Mouse (Mus musculus) frontal cortex, postnatal 36 days (tissue): ENCODE measurements around the gene Zfp809.
A peak's percentile ranks its signal among the peaks of the same experiment; 100 is the strongest.
"Not testable (repeated sequence)": the region's sequence is repeated elsewhere in the genome, so short reads cannot be mapped to it uniquely, and the experiment has no call there.

Experiments
- DNase-seq, 2 experiments: peaks; one replicate each; pipeline ENCODE4 v3.0.0; 2022; ENCODE audit warnings: low spot score in 2 of 2

Gene Zfp809

DNA sequence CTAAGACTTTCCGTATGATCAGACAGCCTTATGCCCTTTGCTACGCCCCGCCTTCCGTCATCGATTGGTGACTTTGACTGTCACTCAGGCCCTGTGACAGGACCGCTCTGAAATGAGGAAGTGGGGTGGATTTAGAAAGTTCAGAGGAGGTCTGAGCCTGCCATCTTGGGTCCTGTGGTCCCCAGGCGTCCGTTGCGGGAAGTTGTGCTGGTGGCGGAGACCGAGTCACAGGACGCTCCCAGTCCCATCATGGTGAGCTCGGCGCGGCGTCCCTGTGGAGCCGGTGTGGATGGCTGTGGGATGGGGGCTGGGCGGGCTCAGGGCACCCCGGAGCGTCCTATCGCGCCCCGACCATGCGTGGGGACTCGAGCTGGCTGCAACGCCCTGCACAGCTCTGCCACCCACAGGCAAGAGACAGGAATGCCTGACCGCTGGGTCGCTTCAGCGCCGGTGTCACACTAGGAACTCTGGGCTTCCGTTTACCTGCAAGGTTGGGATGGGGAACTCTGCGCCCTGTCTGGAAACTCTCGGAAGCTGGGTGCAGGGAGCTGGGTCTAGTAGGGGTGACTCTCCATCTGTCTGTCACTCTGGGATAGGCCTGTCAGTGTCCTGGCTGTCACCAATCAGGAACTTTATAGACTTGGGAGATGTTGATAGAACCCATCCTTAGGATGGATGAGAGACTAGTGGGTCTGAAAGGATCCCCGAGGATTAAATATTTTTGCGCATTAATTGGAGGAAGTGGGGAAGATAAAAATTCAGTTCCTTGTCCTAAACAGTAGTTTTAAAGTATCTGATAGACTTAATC, at the start of gene Zfp809:
TSS of gene Zfp809 (plus strand) at position 134 of the 808 bp plus-strand sequence.
- DNase-seq: peak; percentile 99 to 100

DNA sequence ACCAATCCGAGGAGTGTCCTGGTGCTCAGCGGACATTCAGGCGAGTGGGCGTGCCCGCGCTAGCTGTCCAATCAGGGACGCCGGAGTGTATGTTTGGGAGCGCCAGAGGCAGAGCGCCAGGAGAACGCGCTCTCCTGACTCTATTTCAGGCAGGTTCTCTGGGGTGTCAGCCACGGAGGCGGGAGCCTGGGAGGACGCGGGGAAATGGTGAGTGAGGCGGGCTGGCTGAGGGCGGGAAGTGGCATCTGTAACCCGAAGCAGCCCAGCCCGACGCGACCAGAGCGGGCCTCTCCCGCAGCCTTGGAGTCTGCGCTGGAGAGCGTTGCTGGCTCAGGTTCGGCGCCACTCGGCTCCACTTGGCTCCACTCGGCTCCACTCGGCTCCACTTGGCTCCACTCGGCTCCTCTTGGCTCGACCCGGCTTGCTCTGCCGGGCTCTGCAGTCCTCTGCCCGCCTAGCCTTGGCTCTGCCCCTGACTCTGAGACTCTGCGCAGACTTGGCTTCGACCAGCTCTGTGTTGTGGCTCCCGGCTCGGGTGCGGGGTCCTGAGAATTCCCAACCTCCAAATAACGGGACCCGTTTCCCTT, 37.4 kb upstream of the Zfp809 start, which contains the start of gene Zfp872:
TSS of gene Zfp872 (plus strand) at position 66 of the 587 bp plus-strand sequence.
- peak; percentile 21 to 27 for DNase-seq

DNA sequence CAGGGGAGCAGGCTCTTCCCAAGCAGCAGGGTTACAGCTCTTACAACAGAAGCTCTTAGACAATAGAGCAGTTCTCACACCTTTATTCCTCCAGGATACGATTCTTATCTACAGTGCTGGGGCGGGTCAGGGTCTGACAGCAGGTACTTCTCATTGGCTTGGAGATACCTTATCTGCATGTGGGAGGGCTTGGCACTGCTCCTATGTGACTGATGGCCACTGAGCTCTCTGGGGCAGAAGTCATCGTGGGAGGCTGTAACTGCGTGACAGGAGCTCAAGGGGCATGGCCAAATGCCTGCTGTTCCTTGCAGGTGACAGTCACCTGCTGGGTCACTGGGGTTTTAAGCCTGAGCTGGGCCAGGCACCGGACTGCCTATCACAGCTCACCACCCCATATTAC, 29.1 kb upstream of the Zfp809 start:
- no peak for DNase-seq

DNA sequence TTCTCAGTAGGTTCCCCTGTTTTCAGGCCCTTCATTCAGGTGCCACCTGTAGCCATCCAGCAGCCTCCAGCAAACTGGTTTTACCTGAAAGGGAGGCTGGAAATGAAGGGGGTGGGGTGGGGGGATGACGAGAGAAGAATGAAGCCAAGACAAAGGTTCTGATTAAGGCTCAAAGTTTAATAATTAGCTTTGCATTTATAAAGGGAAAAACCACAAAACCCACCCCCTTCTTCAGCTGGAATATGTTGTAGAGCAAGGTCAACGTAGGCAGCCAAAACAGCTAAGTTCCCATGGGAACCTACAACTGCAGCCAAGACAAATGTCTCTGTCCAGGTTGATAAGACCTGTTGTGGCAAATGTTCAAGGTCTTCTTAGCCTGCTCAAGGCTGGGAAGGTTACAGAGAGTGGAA, 11.7 kb upstream of the Zfp809 start:
- no peak for DNase-seq

DNA sequence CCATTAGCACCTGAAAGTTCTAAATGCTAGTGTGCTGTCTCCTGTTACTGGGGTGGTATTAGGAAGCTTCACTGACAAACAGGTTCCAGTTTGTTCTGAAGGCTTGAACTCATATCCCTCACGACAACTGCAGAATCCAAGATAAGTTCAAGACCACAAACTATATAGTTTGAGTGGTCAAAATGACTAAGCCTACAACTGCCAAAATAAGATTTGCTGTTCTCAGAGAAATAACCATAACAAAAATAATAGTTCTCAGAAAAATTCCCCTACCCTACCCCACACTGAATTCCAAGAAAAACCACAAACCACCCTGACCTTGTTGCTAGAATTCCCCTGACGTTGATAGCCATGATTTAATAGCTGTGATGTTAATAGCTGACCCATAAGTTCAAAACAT, 11.0 kb upstream of the Zfp809 start:
- DNase-seq: no peak

DNA sequence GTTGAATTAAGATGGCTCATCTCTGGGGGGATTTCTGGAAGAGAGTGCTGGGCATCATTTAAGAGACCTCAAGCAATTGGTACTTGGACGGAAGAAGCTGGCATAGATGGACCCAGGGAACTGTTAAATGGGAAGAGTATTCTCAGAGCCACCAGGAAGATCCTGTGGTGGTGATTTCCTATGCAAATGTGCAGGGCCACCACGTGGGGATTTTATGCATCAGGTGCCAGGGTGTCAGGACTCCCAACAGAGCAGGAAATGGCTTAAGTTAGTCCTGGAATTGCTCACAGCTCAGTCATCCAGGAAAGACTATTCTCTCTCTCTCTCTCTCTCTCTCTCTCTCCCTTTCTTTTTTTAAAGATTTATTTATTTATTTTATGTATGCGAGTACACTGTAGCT, 8.8 kb upstream of the Zfp809 start:
- DNase-seq: no peak

DNA sequence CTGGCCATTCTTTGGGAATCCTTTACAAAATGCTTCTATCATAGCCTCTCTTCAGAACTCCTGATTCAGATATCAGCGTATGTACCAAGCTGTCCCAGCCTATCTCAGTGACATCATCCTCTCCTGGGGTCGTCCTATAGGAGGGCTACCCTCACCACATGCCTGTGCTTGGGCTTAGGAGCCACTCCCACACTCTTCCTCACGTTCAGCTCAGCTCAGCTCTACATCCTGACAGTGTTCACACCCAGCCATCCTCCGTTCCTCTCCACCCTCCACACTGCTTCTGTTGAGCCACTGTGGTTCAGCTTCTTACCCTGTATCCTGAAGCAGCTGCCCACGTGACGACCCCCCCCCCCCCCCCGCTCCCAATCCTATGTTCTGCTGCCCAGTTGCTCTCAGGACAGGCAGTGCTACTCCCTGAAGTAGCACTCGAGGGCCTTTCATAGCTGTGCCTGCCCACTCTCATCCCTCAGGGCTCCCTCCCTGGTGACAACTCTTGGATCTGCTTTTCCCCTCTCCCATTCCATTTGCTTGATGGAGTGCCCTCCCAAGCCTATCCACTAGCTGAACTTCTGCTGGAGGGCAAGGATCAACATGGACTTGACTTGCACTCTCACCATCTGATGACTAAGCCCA, 7.5 kb upstream of the Zfp809 start:
- DNase-seq: no peak

DNA sequence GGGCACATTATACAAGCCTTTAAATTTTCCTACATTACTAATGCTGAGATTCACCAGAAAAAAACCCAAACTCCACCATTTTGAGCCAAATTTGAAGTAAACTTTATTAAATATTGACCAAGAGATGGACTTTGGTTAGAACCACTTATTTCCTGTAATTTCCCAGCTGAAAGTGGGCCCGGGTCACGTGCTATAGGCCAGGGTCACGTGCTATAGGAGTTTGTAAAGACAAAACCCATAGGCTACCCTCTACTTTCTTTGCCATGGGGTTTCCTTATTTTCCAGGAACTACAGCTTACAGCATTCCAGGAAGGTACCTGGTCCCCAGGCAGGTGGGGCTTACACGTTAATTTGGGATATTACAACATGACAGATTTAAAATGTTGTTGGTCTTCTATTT, 1.4 kb upstream of the Zfp809 start:
- no peak for DNase-seq

DNA sequence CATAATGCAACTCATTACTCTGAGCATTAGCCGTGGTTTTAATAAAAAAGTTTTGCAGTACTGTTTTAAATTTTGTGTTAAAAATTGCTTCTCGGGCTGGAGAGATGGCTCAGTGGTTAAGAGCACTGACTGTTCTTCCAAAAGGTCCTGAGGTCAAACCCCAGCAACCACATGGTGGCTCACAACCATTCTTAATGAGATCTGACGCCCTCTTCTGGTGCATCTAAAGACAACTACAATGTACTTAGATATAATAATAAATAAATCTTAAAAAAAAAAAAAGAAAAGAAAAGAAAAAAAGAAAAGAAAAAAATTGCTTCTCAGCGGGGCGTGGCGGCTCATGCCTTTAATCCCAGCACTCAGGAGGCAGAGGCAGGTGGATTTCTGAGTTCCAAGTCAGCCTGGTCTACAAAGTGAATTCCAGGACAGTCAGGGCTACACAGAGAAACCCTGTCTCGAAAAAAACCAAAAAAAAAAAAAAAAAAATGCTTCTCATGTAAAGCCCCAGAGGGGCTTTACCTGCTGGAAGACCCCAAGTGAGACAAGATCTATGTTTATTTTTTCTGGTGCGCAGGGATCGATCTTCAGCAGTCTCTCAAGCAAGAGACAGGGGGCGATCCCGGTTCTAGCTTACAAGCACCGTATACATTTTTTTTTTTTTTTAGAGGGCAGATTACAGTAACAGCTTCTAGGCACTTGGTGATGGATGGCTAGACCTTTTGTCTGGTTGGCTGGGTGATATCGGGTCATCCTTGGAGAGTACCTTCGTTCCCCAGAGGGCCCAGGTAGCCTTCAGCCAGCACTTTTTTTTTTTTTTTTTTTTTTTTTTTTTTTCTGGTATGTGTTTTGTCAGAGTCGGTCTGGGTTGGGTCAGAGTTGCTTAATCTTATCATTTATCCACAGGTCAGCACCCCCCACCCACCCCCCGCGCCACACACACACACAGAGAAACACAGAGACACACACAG, 694 bp upstream of the Zfp809 start:
- peak in 1 of 2 experiments; percentile 22 for DNase-seq

DNA sequence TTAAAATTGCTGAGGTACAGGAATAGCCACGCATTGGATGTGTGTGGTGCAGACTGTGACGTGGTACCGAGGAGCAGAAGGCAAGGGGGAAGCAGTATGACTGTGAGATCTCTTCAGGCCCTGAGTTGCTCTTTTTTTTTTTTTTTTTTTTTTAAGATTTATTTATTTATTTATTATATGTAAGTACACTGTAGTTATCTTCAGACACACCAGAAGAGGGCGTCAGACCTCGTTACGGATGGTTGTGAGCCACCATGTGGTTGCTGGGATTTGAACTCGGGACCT, 817 bp downstream of the Zfp809 start:
- DNase-seq: not testable (repeated sequence)

DNA sequence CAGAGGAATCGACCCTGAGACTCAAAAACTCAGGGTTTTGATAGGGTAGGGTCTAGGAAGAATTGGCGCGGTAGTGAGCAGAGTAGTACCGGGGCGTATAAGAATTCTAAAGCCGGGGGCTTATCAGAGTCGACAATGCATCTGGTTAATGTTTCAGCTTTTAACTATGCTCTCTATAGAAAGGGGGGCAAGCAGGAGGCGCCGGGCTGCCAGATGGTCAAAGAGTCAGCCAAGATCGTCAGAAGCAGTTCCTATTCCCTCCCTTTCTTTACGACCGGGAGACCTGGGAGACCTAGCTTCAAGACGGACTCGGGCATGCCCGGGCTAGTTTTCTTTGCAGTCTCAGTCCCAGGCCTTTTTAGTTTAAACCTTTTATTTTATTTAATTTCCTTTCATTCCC, 1.3 kb downstream of the Zfp809 start:
- DNase-seq: no peak

DNA sequence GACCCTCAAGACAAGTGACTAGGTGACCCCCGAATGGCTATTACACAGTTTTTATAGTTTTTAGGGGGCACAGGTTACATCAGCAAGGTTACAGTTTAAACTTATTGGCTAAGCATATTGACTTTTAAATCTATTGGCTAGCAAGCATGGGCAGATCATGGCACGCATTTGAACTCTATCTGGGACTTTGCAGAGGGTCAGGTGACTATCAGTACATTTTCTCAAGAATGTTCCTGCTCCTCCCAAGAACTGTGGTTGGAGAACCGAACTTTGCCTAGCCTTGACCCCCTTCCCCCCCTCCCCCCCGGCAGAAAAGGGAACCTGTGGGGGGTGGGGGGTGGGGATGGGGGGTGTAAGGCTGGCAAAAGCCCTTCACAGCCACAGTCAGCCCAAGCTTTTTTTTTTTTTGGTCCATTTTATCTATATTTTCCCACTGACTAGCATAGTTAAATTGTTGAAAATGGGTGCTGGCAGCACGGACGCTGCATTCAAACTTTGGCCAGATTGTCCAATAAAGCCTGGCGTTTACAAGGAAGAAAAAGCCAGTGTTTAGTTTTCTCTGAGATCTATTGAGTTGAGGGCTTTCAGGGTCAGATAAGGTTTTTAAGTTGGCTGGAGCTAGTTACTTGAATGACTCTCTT, 4.0 kb downstream of the Zfp809 start:
- no peak for DNase-seq

DNA sequence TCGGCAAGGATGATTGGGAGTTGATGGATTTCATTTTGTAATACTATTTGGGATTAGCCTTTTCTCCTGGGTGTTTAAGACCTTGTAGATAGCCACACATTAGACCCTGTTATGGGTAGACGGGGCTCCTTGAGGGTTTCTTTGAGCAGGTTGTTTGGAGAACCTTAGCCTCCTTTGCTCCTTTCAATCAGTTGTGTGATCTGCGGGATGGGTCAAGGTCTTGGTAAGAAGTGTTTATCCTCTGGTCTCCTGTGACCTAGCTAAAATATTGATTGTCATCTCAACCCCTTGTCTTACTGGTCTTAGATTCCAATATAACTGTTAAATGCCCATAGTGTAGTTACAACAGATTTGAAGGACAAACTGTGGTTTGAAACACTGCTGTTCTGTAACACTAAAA, 4.5 kb downstream of the Zfp809 start:
- no peak for DNase-seq

DNA sequence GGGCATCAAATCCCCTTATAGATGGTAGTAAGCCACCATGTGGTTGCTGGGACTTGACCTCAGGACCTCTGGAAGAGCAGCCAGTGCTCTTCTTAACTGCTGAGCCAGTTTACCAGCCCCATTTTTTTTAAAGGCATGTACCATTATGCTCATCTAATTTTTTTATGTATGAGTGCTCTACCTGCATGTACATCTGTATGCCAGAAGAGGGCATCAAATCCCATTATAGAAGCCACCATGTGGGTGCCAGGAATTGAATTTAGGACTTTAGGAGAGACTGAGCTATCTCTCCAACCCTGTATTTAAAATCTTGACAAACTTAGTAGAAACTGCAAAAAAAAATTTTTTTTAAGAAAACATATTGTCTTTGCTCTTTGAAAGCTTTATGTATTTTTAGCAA, 5.0 kb downstream of the Zfp809 start:
- no peak for DNase-seq

DNA sequence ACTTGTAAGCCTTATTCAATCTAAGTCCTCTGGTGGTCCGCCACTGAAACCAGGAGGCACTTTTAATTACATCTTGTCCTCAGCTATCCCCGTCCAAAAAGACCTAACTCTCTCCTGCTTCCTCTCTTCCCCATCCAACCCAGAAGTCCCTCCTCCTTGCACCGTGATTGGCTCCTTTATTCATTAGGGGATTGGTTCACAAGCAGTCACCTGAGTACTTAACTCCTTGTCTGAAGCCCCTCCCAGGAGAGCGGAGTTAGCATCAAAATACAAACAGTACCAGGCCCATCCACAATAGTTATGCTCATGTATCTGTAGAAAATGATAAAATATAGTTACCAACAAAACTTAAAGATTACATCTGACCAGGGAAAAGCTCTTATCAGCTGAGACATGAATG, 14.5 kb downstream of the Zfp809 start:
- DNase-seq: no peak

DNA sequence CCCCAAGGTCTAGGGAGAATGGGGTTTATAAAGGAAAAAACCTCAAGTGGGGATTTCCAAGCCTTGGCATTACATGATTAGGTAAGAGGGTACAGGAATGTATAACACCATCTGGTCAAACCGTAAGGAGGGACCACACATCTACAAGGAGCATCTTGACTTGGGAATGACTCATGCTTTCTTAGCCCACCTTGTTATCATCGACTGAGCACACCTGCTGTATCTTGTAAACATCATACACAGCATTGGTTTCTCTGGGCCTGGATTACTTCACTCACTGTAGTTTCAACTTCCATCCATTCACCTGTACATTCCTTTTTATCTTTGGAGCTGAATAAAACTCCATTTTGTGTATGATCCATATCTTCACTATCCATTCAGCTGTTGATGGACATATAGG, 18.7 kb downstream of the Zfp809 start:
- no peak for DNase-seq

DNA sequence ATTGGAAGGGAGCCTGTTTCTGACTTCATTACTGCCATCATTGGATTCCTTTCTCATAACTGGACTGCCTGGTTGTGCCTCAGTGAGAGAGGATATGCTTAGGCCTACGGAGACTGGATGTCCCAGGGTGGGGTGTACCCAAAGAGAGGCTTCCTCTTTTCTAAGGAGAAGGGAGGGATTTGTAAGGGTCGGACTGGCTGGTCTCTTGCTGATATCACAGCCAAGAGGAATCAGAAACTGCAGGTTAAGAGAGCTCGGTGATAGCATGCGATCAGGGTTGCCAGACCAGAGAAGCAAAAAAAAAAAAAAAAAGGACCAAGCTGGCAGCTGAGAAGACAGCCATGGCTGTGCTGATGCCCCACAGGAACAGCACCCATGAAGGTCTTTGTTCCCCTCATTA, 31.1 kb downstream of the Zfp809 start:
- no peak for DNase-seq

DNA sequence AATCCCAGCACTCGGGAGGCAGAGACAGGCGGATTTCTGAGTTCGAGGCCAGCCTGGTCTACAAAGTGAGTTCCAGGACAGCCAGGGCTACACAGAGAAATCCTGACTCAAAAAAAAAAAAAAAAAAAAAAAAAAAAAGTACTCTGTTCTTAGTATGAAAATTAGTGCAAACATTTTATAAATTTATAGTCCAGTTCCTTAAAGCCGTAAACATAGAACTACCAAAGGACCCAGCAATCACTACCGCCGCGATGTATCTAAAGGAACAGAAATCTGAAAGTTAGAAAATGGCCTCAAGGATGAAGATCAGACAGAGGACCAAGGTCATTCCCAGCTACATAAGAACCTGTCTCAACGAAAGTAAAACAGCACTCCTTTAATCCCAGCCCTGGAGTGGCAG, 33.3 kb downstream of the Zfp809 start:
- no peak for DNase-seq

DNA sequence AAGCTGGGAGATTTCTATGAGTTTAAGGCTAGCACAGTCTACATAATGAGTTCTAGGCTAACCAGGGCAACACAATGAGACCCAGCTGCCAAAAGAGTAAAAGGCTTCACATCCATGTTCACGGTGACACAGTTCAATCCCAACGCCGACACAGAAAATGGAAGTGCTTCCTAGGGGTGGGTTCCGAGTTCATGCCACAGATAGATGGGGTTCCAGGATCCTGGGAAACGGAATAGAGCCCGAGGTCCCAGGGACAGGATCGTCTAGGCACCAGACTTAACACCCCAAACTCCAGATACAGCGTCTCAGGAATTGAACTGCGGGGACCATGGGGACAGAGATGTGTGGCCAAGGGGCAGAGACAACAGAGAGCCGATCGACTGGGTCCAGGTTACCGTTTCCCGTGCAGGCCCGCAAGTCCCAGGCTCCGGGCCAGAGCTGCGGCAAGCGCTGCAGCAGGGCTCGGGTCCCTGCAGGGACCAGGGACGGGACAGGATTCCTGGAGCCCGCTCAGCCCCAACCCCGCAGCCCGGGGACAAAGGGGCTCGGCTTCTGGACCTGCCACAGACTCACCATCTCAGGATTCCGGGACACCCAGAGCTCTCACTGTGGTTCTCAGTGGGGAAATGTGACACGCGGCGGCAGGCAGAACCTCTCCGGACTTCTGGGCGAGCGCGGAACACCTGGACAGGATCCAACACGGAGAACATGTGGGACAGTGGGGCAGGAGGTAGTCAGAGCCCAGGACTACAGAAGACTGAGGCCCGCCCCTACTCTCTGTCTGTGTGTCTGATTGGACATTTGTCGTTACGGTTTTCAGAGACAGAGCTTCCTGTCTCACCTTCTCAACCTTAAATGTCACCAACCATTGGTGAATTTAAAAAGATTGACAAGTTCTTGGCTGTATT, 33.9 kb downstream of the Zfp809 start, which contains the start of gene Zfp599:
TSS of gene Zfp599 (minus strand) at position 712 of the 908 bp plus-strand sequence.
- DNase-seq: peak; percentile 63 to 72

DNA sequence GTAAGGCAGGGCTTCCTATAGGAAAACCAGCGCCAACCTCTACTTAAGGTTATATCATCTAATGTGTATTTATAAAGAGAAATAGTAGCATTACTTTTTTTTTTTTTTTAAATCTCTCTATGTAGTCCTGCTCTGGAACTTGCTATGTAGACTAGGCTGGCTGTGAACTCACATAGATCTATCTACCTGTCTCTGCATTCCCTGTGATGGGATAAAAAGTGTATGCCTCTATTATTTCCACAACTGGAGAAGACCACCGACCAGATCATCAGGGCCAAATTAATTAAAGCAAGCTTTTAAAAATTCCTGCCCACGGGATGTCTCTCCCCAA, 34.5 kb downstream of the Zfp809 start:
- no peak for DNase-seq

DNA sequence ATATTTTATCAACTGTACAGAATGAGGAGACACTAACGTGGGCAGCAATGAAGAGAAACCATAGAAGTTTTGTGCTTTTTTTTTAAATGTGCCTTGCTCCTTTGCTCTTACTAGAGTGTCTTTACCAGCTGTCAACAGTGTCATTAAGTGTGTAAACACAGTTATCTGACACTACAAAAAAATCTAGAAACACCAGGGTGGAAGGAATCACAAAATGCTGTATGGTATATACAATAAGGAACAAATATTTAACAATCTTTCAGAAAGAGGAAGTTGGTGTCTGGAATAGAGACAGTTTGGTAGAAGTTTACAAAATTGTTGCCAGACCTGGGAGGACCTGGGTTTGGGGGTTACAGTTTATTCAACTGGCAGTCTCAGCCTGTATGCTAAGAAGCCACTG, 36.1 kb downstream of the Zfp809 start:
- DNase-seq: no peak
